Mouse (Mus musculus) stomach, embryonic 16.5 days (tissue): ENCODE results near the gene Vmn1r101. TPM values are rescaled to one million over a fixed set of nuclear protein-coding genes. Genes with fewer than 3 reads are reported as not detected.
"Not testable (repeated sequence)": the region's sequence is repeated elsewhere in the genome, so short reads cannot be mapped to it uniquely, and the experiment has no call there.

Source experiments
- ATAC-seq: fragments of 200-750 bp; cut with Nextera tagmentation; 2 replicates; pipeline ENCODE4 v1.8.0; 2017; ENCODE audit warnings: moderate number of reproducible peaks, moderate TSS enrichment; ENCODE audit not compliant: insufficient read depth, low FRiP score
- H3K27ac ChIP-seq: fragments of 300-500 bp; sonication (generic); 2 replicates; pipeline ENCODE4 v1.5.1; 2014; ENCODE audit warnings: low read length
- H3K27me3 ChIP-seq: fragments of 300-500 bp; sonication (generic); 2 replicates; pipeline ENCODE4 v1.6.1; 2014; ENCODE audit warnings: low read length, control low read depth, mixed read lengths; ENCODE audit not compliant: control insufficient read depth, insufficient read depth
- H3K36me3 ChIP-seq: fragments of 300-500 bp; sonication (generic); 2 replicates; pipeline ENCODE4 v1.6.1; 2014; ENCODE audit warnings: low read length; ENCODE audit not compliant: control insufficient read depth, insufficient read depth
- H3K4me1 ChIP-seq: fragments of 300-500 bp; sonication (generic); 2 replicates; pipeline ENCODE4 v1.6.1; 2014; ENCODE audit warnings: low read length, control low read depth, mixed read lengths; ENCODE audit not compliant: control insufficient read depth, insufficient read depth
- H3K4me2 ChIP-seq: fragments of 300-500 bp; sonication (generic); 2 replicates; pipeline ENCODE4 v1.6.1; 2014; ENCODE audit warnings: low read depth, low read length, mixed read lengths
- H3K4me3 ChIP-seq: fragments of 300-500 bp; sonication (generic); replicated peaks from 2 replicates; pipeline ENCODE4 v1.5.1; 2014; ENCODE audit warnings: mild to moderate bottlenecking, low read length
- H3K9ac ChIP-seq: fragments of 300-500 bp; sonication (generic); 2 replicates; pipeline ENCODE4 v1.6.1; 2014; ENCODE audit warnings: low read length
- H3K9me3 ChIP-seq: fragments of 300-500 bp; sonication (generic); replicated peaks from 2 replicates; pipeline ENCODE4 v1.6.1; 2016; ENCODE audit warnings: low read length, control low read depth; ENCODE audit not compliant: control insufficient read depth
- WGBS: fragments of 180-500 bp; shearing (Covaris S2); extraction: QIAGEN DNeasy Blood & Tissue Kit; methylation state at CpG from one replicate; pipeline ENCODE4 v1.1.7; 2014; 5-methylcytosine and 5-hydroxymethylcytosine counted together
- polyA plus RNA-seq: library from polyadenylated mRNA; unstranded; fragments of >200 nt; fragmentation: Nextera tagmentation; extraction: Ambion mirVana; gene quantifications from 2 replicates; pipeline ENCODE4 v1.2.1, GENCODE M21; 2015

Gene Vmn1r101
- not detected in 2 replicates for polyA plus RNA-seq

DNA sequence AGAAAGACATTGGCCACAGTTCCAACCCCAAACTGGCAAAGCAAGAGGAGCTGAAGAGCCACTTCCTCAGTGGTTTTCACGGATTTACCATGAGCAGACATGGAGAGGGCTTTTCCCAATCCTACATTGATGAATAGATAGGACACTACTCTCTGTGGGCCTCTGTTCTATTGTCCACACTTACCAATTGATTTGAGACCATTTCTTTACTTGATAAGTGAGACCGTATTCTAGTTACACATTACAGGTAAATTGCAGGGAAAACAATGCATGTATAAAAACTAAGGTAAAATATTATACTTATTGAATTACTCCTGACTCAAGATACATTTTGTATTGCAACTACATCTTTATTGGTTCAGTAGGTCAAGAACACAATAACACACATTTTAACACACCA, at the start of gene Vmn1r101:
TSS of gene Vmn1r101 (minus strand) at position 101 of the 400 bp plus-strand sequence.
- H3K9ac ChIP-seq, H3K36me3 ChIP-seq, H3K4me1 ChIP-seq, ATAC-seq, H3K27me3 ChIP-seq, H3K4me2 ChIP-seq, H3K27ac ChIP-seq, H3K9me3 ChIP-seq, H3K4me3 ChIP-seq: not testable (repeated sequence)
- no CpG with 5 or more reads among the region's 2 CpGs for WGBS

DNA sequence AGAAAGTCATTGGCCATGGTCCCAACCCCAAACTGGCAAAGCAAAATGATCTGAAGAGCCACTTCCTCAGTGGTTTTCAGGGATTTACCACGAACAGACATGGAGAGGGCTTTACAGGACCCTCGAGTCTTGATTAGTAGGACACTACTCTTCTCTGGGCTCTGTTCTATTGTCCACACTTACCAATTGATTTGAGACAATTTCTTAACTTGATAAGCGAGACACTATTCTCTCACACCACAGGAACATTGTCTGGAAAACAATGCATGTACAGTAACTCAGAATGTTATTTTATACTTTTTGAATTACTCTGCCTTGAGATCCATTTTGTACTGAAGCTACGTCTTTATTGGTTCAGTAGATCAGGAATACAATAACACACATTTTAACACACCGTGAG, 32.4 kb upstream of the Vmn1r101 start, which contains the start of gene Gm10670:
TSS of gene Gm10670 (minus strand) at position 101 of the 400 bp plus-strand sequence.
- WGBS = no CpG with 5 or more reads among the region's 5 CpGs
- not testable (repeated sequence) for H3K9me3 ChIP-seq, H3K9ac ChIP-seq, H3K4me2 ChIP-seq, H3K4me1 ChIP-seq, H3K27ac ChIP-seq, H3K36me3 ChIP-seq, H3K4me3 ChIP-seq, H3K27me3 ChIP-seq, ATAC-seq

DNA sequence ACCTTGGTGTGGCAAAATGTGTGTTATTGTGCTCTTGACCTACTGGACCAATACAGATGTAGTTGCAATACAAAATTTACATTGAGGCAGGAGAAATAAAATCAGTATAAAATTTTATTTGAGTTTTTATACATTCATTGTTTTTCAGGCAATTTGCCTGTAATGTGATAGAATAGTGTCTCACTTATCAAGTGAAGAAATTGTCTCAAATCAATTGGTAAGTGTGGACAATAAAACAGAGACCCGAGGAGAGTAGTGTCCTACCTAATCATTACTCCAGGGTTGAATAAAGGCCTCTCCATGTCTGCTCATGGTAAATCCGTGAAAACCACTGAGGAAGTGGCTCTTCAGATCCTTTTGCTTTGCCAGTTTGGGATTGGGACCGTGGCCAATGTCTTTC, 24.8 kb downstream of the Vmn1r101 start, which contains the start of gene Vmn1r100:
TSS of gene Vmn1r100 (plus strand) at position 301 of the 400 bp plus-strand sequence.
- ATAC-seq, H3K36me3 ChIP-seq, H3K4me1 ChIP-seq, H3K27me3 ChIP-seq, H3K27ac ChIP-seq, H3K4me3 ChIP-seq, H3K9ac ChIP-seq, H3K4me2 ChIP-seq, H3K9me3 ChIP-seq: not testable (repeated sequence)
- WGBS = no CpG with 5 or more reads among the region's 3 CpGs

Other genes starting within 250 kb of the Vmn1r101 start
- not detected in 2 replicates for gene Vmn1r95, start 248.9 kb downstream of the Vmn1r101 start, polyA plus RNA-seq
- gene Gm6164, start 237.0 kb downstream of the Vmn1r101 start, polyA plus RNA-seq = not detected in 2 replicates
- gene Gm4498, start 208.8 kb downstream of the Vmn1r101 start, polyA plus RNA-seq = not detected in 2 replicates
- not detected in 2 replicates for gene Gm5890, start 179.8 kb downstream of the Vmn1r101 start, polyA plus RNA-seq
- not detected in 2 replicates for gene Gm4133, start 108.5 kb downstream of the Vmn1r101 start, polyA plus RNA-seq
- gene Gm5728, start 67.2 kb downstream of the Vmn1r101 start, polyA plus RNA-seq = not detected in 2 replicates
- not detected in 2 replicates for gene Vmn1r100, start 24.7 kb downstream of the Vmn1r101 start, polyA plus RNA-seq
- gene Gm10670, start 32.3 kb upstream of the Vmn1r101 start, polyA plus RNA-seq = not detected in 2 replicates
- gene Vmn1r103, start 67.9 kb upstream of the Vmn1r101 start, polyA plus RNA-seq = not detected in 2 replicates
- not detected in 2 replicates for gene Vmn1r104, start 91.2 kb upstream of the Vmn1r101 start, polyA plus RNA-seq
- not detected in 2 replicates for gene Gm5726, start 103.2 kb upstream of the Vmn1r101 start, polyA plus RNA-seq
- gene Gm4141, start 133.6 kb upstream of the Vmn1r101 start, polyA plus RNA-seq = not detected in 2 replicates
- not detected in 2 replicates for gene Gm4513, start 156.4 kb upstream of the Vmn1r101 start, polyA plus RNA-seq
- gene Vmn1r107, start 226.3 kb upstream of the Vmn1r101 start, polyA plus RNA-seq = not detected in 2 replicates